Mouse (Mus musculus): ENCODE data around the gene Fshb. TPM values are rescaled to one million over a fixed set of nuclear protein-coding genes. Genes with fewer than 3 reads are reported as not detected.

Gene Fshb
- total RNA-seq (2021) (not detected), polyA plus RNA-seq (2012; rRNA removed) (not detected in 2 replicates)
- long read RNA-seq: 0 reads

DNA sequence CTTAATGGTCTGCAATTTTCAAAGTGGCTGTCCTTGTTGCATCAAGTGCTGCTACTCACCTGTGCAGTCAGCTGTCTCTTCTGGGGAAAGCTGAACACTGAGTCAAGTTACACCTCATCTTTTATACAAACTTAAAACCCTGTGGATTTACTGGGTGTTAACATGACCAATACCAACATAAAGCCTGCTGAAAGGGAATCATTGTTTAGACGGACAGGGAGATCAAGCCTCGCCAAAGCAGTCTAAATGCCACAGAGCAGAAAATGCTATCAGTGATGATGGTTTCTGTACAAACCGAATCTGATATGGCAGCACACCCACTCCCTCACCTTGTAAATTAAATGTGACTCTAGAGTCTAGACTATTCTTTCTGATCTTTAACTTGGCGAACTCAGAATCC lies at the start of gene Fshb:
TSS of gene Fshb (minus strand) at position 101 of the 400 bp plus-strand sequence.
- no peak for DNase-seq

DNA sequence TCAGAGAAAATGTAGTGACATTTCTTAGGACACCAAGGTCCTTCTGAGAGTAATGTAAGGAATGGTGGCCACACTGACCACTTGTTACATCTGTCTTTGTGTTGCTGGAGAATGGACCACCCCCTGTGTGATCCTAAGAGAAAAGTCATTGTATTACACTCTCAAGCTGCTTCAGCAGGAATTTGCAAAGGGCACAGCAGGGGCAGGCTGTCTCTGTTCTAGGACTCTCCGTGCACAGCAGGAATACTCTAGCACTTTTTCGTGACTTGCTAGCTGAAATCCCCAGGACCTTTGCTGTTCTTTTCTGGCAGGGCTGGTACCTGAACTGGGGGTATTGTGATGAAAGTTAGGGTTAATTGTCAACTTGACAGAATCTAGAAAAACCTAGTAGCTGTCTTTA lies 24.8 kb upstream of the Fshb start:
- no peak for DNase-seq

DNA sequence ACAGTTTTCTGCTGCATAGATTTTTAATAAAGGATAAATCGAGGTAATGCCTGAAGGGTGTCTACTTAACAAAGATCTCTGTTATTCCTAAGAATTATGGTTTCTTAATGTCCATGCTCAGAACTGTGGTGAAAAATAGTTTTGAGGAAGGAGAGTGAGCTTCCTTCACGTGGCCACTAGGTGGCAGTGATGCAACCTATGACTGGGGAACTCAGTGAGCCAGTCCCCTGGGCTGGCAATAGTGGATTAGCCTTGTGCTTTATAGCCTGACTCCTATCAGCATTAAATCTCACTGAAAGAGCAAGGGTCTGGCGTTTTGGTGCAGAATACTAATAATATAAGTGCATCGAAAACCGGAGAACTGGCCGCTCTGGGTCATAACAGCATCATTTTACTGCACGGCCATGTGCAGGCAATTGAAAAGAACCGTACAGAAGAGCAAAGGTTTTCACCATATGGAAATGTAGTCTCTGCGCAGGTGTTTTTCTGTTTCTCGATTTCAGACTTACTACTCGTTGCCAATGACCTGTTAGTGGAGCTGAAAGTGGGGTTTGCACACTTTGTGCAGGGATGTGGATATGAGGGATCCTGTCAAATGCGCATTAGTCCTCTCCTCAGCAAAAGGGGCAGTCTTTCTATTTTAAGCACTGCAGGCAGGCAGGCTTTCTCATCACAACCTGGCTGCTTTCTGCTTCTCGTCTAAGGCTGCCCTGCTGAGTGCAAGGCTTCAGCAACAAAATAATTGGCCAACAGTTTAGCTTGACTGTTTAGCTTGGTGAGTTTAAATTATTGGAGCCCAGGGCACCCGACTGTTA lies 23.8 kb upstream of the Fshb start:
- DNase-seq: peak; percentile 10

DNA sequence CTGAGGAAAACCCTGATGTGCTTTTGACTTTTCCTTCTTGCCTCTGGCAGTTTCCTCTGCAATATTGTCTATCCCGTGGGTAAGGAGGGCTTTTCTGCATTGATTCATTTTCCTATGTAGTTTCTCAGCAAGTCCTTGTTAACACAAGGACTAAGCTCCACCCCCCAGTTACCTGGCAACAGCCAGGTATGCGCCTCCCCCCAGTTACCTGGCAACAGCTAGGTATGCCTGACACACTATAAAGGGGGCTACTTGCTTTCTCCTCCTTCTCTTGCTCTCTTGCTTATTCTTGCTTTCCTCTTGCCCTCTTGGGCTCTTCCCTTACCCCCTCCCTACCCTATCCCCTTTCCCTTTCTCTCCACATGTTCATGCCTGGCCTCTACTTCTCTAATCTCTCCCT lies 3.8 kb upstream of the Fshb start:
- DNase-seq: no peak

DNA sequence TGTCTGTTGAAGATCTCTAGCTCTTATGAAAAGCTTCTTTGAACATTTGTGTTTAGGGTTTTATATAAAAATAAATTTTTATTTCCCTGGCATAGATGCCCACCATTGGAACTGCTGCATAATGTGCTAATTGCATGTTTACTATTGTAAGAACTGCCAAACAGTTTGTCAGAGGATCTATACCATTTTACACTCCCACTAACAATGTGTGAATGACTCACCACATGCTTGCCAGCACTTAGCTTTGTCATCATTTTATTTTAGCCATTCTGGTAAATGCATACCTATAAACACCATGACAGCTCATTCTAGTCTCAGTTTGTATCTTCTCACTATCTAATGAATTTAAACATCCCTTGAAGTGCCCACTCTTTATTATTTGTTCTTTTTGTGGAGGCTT lies 13.5 kb downstream of the Fshb start:
- no peak for DNase-seq

DNA sequence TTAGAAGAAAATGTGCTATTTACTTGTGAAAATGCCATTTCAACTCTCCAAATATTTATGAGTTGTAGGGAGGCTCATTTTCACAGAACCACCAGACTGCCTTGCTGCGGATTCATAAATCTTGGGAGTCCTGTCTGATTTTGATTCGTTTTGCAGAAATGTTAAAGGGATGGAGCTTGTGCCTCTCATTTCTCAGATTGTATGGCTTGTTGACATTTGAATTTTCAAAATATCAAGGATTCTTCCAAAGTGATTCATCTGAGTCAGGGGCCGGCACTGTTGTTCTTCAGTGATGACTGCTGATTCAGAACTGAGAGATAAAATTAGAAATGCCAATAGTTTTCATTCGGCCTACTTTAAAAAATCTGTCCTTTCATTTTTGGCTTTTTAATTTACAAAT lies 18.6 kb downstream of the Fshb start:
- peak; percentile 51 for DNase-seq

DNA sequence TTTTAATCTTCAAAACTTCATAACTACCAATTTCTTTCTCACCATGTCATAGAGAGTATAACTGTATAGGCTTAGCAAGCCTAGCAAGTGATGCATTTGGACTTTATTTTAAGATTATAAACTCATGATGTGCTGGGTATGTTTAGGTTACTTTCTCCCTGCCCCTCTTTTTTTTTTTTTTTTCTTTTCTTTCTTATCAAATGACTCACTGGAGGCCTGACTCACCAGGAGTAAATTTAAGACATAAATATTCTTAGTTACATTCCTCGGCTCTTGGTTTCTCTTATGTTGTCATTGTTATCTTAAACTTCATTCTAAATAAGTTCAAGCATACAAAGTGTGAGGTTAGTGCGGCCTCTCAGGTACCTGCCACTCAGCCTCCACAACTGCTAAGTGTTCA lies 23.5 kb downstream of the Fshb start:
- DNase-seq: no peak

DNA sequence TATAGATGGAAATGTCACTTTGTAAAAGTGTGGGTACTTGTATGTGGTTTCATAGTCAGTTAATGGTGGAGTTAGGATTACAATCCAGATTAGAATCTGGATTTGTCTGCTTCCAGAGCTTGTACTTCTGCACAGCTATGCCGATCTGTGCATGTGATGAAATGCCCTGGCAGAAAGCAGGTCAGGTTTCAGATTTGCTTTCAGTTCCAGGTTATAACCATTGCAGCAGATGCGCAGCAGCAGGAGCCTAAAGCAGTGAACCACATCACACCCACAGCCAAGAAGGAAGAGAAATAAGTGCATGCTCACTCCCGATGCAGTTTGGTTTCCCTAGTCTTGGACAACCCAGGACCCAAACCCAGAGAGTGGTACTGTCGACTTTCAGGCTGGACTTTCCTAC lies 34.8 kb downstream of the Fshb start:
- DNase-seq: no peak

DNA sequence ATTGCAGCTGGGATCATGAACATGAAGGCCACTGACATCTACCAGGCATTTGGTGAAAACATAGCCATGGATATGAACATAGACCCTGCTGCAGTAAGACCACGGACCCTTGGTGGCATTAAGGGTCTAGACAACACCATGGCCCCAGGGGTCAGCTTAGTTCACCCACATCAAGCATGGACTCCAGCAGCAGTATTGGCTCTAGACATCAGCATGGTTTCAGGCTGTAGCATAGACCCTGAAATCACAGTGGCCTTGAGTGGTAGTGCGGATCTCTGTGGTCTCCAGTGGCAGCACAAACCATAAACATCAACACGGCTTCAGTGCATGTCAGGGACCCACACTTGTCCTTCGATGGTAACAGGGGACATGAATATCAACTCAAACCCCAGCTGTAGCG lies 36.7 kb downstream of the Fshb start:
- no peak for DNase-seq

DNA sequence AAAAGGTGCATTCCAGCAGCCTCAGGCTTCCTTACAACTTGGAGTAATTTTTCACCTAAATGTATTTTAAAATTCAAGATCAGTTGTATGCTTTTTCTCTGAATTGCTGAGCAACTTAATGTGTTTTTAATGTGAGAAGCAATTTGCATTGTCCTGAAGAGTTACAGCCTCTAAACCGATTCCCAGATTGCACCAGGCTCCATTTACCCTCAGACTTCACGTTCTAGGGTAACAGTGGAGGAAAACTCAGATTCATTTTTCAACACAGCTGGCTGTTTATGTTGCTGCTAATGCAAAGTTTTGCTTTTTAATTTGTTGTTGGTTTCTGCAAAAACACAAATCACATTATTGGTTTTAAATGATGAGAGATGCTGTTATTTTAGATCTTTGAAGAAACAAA lies 40.1 kb downstream of the Fshb start:
- no peak for DNase-seq

DNA sequence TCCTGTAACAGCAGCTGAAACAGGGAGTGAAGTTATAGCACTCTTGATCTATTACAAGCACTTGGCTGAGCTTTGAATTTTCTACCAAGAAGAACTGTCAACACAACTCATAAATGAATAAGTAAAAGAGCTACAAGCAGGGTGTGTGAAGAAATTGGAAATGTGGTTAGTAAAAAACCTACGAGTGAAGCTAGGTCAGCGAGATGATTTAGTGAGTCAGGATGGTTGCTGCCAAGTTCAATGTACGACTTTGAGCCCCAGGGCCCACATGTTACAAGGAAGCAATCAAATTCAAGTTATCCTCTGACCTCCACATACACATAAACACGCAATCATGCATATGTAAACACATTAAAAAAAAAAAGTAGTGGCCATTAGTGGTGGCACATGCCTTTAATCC lies 46.3 kb downstream of the Fshb start:
- no peak for DNase-seq

DNA sequence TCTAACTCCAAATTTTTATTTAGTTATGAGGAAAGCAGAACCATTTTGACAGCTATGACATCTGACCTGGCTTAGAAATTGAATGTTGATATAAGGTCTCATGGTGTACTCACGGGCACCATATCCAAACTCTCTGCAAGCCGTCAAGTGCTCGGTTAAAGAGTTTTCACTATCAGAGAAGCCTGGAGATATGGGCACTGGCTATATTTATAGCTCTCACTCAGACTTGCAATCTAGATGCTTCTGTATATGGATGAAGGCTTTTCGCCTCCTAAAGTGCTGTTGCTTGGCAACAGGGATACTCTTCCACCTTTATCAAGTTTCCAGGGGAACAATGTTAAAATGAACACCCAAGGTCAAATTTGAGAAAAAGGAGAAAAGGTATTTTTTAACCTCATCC lies 47.1 kb downstream of the Fshb start:
- DNase-seq: no peak

DNA sequence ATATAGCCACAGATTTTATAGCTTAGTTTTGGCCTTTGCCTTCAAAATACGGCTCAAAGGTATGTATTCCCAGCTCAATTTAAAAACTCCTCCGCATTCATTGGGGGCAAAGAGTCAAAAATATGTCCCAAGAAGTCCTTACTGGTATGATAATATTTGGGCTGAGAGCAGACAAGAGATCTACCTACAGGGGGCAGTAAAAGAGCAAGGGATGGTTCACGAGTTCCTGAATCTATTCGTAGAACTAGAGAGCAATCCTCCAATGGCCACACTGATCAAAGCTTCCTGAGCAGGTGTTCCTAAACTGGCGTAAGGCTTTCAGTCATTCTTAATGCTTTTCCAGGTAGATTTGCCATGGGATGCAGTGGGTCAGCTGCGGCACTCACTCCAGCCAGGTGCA lies 49.3 kb downstream of the Fshb start:
- DNase-seq: peak; percentile 24

DNA sequence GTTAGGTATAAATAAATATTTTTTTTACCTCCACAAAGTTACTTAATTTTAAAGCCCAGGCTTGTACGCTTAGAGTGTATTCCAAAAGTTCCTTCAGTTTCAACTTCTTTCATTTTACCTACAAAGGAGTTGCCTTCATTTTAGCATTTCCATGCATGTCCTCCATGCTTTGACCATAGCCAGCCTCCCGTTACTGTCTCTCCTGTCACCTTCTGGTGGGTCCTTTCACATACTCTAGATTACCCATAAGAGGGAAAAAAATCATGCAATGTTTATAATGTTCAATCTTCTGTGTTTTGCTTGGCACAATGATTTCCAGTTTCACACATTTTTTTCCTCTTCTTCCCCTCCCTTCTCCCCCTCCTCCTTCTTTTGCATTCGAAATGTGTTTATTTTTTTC lies 53.1 kb downstream of the Fshb start:
- DNase-seq: no peak

Other genes starting within 250 kb of the Fshb start
- gene Arl14ep, start 85.2 kb downstream of the Fshb start, total RNA-seq (2021): 10 to 100 TPM; 28.9 to 34.3 TPM
- 1.9 and 2.1 TPM in 2 replicates for gene Arl14ep, start 85.2 kb downstream of the Fshb start, polyA plus RNA-seq (2012; rRNA removed)
- 1 to 10 TPM in 1 of 2 experiments, under 1 TPM in 1; 0.92 to 1.0 TPM for gene Kcna4, start 231.0 kb upstream of the Fshb start, total RNA-seq (2021)
- not detected in 2 replicates for gene Kcna4, start 231.0 kb upstream of the Fshb start, polyA plus RNA-seq (2012; rRNA removed)

Data from adrenal gland, adult 2 months (tissue).